Mouse (Mus musculus) small intestine, adult 2 months (tissue): ENCODE measurements at regions not wholly inside any gene's neighbourhood (a gene's known extent, or its start where the extent isn't known, plus 50 kb on each side); places are given as distances from the start of the nearest gene placed in this dataset.

Experiments
- CTCF ChIP-seq: fragments of 200-500 bp; IDR thresholded peaks from 2 replicates; pipeline ENCODE4 v1.5.1; 2012; ENCODE audit warnings: low read depth, mild to moderate bottlenecking, control low read depth, inconsistent platforms, low read length, moderate library complexity, mixed read lengths; ENCODE audit not compliant: insufficient replicate concordance, insufficient read length; ENCODE audit errors: extremely low read depth
- POLR2A ChIP-seq: fragments of 200-500 bp; IDR thresholded peaks from 2 replicates; pipeline ENCODE4 v1.6.1; 2012; ENCODE audit warnings: low read depth, mild to moderate bottlenecking, control low read depth, inconsistent platforms, low read length, moderate library complexity

DNA sequence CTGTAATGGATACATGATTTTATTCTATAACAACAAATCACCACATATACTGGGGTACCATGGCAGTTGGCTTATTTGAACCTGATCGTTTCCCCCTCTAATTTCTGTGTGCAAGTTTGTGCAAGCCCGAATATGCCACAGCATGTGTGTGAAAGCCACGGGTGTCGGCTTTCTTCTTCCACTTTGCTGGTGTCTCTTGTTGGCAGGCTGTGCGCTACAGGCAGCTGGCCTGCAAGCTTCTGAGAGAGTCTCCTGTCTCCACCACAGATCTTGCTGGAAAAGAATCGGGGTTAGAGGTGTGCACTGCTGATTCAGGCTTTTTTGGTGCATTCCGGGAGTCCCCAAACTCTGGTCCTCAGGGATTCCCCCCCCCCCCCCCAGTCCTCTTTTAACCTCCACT lies 142.0 kb upstream of the Kazn start:
- no peak for TF ChIP-seq CTCF
- TF ChIP-seq POLR2A, result no peak
